Mouse (Mus musculus) layer of hippocampus, adult 11-12 months (tissue): ENCODE data around the gene Lrrtm4.
A peak's percentile ranks its signal among the peaks of the same experiment; 100 is the strongest.

Experiments used
- DNase-seq: peaks from one replicate; pipeline ENCODE4 v3.0.0; 2022; ENCODE audit warnings: low spot score

Lrrtm4 gene

GRCm38 (mm10) chr6:80018765-80019164 is at the start of gene Lrrtm4:
TSS of gene Lrrtm4 (plus strand) at chr6:80018877.
- DNase-seq, result peak; percentile 73

- no peak for DNase-seq
Measured at GRCm38 (mm10) chr6:80019189-80019860, 648 bp downstream of the Lrrtm4 start.

GRCm38 (mm10) chr6:80019861-80020230 is 1.2 kb downstream of the Lrrtm4 start:
- peak; percentile 11 for DNase-seq

- DNase-seq, result no peak
Measured at GRCm38 (mm10) chr6:80056849-80057248, 38.2 kb downstream of the Lrrtm4 start.

GRCm38 (mm10) chr6:80078001-80078400 is 59.3 kb downstream of the Lrrtm4 start:
- DNase-seq, result peak; percentile 13

GRCm38 (mm10) chr6:80079290-80079689 is 60.6 kb downstream of the Lrrtm4 start:
- DNase-seq, result no peak

GRCm38 (mm10) chr6:80094909-80095308 is 76.2 kb downstream of the Lrrtm4 start:
- DNase-seq, result no peak

- no peak for DNase-seq
Measured at GRCm38 (mm10) chr6:80105343-80105742, 86.7 kb downstream of the Lrrtm4 start.

DNA sequence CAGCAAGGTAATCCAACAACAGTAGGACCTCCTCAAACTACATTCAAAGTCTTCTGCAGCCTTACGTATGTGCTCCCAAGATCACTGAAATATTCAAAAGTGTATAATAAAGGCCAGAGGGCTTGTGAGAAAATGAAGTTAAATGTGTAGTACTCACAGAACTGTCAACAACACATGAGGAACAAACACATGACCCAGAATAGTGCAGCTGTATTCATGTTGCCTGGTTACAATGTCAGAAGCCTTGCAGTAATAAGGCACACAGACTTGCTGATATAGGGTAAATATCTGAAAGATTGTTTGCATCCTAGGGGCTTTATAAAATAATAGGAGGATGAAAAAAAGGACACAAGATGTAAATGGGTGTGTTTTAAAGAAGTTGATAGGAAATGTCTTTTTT is 87.2 kb downstream of the Lrrtm4 start:
- no peak for DNase-seq

- DNase-seq, result no peak
Measured at GRCm38 (mm10) chr6:80126419-80126818, 107.7 kb downstream of the Lrrtm4 start.

GRCm38 (mm10) chr6:80162585-80162984 is 143.9 kb downstream of the Lrrtm4 start:
- no peak for DNase-seq

GRCm38 (mm10) chr6:80181916-80182315 is 163.2 kb downstream of the Lrrtm4 start:
- no peak for DNase-seq

DNA sequence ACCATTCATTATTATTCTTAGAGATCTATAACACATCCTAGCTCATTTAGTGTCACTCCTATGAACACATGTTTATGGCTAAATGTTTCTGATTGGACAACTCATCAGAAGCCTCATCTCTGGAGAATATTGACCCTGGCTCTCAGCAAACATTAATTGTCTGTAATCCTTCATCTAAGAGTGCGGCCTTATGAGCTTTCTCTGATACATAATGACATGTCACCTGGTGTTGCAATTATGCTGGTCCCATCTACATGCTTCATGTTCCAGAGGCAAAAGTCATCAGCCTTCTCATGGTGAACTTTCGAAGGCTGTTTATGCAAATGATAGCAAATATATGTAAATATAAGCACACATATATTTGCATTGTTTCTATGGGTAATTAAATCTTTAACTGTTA is 163.7 kb downstream of the Lrrtm4 start:
- DNase-seq, result no peak

DNA sequence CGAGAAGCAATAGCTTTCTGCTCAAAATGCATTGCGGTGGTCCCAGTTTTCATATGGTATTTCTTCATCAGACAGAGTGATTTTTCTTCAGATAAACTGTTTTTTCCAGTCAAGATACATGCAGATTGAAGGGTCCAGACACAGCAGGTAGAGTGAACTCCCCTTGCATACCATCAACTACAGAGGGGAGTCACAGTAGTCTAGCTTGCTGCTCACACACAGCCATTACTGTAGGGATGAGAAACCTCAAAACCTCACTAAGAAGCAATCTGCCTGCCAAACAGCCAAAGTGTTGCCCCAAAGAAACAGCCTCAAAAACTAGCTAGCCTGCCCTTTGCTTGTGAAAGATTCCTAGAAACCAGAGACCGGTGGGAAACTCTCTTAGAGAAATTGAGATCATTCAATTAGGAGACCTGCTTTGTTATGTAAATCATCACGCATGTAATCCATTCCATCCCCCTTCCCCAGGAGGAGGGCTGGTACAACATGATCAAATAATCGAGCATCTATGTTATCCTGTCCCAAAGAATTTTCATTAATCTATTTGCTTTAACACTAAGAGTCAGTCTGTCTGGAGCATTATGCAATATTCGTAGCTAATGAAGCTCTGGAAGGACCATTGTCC is 166.9 kb downstream of the Lrrtm4 start:
- no peak for DNase-seq

GRCm38 (mm10) chr6:80186791-80187190 is 168.1 kb downstream of the Lrrtm4 start:
- DNase-seq, result no peak

DNA sequence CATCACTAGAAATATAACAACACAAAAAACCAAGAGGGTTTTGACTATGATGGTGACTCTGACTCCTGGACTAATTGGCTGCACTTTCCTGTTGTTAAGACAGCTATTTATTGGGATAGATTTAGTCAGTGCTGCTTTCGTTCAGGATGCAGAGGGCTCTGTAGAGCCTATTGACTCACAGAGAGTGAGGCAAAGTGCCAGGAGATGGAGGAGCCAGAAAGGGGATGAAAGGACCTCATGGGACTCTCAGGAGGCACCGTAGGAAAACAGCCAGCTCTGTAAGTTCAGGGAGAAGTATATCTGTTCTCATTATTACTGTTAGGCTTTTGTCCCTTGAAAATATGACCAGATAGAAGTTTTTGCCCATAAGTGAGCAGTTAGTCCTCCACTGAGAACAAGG is 190.8 kb downstream of the Lrrtm4 start:
- no peak for DNase-seq

DNA sequence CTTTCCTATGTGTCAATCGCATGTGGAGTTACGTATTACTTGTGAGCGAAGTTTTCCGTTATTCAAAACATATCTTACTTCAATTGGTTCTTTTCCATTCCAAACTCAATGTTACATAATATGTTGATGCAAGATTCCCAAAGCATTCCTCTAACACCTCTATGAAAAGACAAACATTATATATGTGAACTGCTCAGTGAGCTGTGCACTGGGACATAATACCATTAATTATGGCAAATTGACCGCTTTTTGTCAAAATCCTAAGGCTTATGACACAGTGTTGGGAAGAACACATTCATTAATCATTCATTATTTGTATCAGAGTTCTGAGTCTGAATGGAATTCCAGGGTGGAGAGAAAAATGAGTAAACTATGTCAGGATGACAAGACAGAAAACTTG is 191.6 kb downstream of the Lrrtm4 start:
- no peak for DNase-seq

GRCm38 (mm10) chr6:80261595-80261994 is 242.9 kb downstream of the Lrrtm4 start:
- no peak for DNase-seq

- DNase-seq, result no peak
Measured at GRCm38 (mm10) chr6:80263972-80264371, 245.3 kb downstream of the Lrrtm4 start.

DNA sequence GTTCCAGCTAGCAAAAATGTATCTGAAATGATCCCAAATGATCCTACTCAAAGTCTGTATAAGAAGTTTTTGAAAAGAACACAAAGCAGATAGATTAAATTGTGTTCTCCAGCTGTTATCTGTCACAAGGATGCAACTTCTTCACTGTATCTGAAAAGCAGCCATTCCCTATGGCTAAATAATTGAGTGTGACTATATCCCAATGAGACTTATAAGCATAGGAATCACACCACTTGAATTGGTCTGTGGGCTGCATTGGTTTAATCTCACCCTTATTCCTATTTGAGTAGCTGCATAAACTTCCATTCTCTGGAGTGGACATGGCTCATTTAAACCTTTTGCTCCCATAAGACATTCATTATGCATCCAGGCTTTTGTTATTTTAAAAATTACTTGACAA is 245.9 kb downstream of the Lrrtm4 start:
- no peak for DNase-seq

DNA sequence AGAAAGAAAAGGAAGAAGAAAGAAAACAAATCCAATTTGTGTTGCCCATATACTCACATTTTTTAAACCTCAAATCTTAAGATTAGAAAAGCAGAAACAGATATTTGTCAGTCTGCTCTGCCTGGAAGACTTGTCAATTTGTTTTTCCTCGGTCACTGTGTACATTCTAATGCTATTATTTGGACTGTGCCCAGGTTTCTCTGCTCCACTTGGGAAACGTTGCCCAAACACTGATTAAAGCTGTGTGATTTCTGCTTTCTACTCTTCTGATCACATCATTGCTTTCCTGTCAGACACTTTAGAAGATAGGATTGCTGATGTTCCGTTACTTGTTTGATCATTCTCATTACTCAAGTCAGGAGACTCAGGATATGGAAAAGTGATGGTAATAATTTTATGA is 247.1 kb downstream of the Lrrtm4 start:
- no peak for DNase-seq

DNA sequence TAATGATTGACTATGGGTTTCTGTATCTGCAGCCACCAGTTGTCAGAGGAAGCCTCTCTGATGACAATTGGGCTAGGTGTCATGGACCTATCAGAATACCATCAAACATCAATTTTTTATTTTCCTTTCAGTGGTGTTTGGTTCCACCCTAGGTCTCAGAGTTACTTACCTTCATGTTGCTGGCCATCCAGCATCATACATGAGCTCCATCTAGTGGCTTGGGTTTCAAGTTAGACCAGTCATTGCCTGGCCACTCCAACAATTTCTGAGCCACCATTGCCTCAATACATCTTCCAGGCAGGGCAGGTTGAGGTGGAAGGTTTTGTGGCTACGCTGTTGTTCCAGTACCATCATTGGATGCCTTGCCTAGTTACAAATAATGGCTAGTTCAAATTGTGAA is 268.3 kb downstream of the Lrrtm4 start:
- no peak for DNase-seq

DNA sequence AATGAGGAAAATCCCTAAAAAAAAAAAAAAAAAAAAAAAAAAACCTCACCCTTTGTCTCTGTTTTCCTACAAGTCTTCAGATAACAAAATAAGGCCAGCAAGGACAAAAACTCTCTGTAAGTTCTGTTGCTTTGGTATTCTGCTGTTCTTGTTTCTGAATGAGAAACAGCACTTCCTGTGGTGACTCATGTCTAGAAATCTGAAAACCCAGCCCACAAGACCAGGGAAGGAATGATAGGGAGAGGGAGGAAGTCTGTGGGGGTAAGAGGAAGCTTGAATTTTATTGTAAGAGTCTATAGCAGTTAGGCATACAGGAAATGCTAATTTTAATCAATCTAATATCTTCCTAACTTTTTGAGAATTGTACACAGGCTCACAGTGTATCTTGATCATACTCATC is 283.2 kb downstream of the Lrrtm4 start:
- DNase-seq, result no peak

- DNase-seq, result no peak
Measured at GRCm38 (mm10) chr6:80303568-80303967, 284.9 kb downstream of the Lrrtm4 start.
